Mouse (Mus musculus) monocyte, adult 5-6 weeks (primary cell): ENCODE data around the gene Sdf4. TPM values are rescaled to one million over a fixed set of nuclear protein-coding genes. Genes with fewer than 3 reads are reported as not detected.

Experiments
- ATAC-seq: fragments of 153-309, 156-312 bp; replicated peaks from 2 replicates; pipeline ENCODE4 v1.8.0; 2017; ENCODE audit warnings: mild to moderate bottlenecking; ENCODE audit not compliant: low TSS enrichment, insufficient number of reproducible peaks, severe bottlenecking, poor library complexity, low FRiP score
- total RNA-seq: library from RNA; stranded (forward); fragments of 200-1000, 200-491, 200-594 nt; gene quantifications from 3 replicates; pipeline ENCODE4 v1.2.3, GENCODE M21; 2017

The Sdf4 gene
- total RNA-seq, 1 experiment from 2014 or later: 344 TPM

- peak; percentile 84 for ATAC-seq
Observed at GRCm38 (mm10) chr4:155992906-155993547, 355 bp downstream of the Sdf4 start.

- no peak for ATAC-seq
Observed at GRCm38 (mm10) chr4:155993606-155994005, 934 bp downstream of the Sdf4 start.

DNA sequence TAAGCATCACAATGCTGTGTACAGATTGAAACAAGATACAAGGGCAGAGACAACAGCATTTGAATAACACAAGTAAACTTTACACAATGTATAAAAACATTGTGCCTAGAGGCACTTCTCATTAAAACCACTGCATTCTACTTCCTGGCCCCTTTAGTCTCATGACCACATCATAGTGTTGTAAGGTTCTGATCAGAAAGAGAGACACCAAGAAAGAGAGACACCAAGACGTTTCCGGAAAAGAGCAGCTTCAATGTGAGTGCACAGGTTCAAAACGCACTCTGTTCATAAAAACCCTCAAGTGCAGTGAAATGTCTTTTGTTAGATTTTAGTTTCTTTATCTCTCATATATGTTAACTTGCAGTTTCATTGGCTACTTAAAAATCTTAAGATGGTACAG, 11.4 kb downstream of the Sdf4 start:
- no peak for ATAC-seq

- ATAC-seq: no peak
Observed at GRCm38 (mm10) chr4:156008369-156008768, 15.7 kb downstream of the Sdf4 start.

- no peak for ATAC-seq
Observed at GRCm38 (mm10) chr4:156013637-156014036, 21.0 kb downstream of the Sdf4 start, which contains the start of gene Tnfrsf4. Gene Tnfrsf4 (plus strand): TSS chr4:156013843.

- ATAC-seq: no peak
Observed at GRCm38 (mm10) chr4:156014436-156014835, 21.8 kb downstream of the Sdf4 start.

GRCm38 (mm10) chr4:156019771-156020170, 27.1 kb downstream of the Sdf4 start:
- ATAC-seq: no peak

DNA sequence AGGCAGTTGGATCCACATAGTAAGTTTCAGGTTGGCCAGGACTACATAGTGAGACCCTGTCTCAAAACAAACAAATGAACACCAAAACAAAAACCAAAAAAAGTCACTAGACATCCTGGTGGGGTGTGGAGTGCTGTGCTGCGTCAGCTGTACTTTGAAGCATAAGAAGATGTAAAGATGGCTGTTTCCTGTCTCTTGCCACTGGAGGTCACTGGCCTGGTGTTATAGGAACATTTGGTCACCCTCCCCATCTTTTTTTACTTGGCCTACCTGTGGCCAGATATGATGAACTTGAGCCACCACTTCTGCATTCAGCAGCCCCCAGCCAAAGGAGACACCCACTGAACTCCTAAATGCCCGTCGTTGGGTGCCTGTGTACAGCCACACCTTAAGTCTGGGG, 28.7 kb downstream of the Sdf4 start:
- no peak for ATAC-seq

- 0 out of 2 replicates have a peak, but pooled peaks have one; percentile 15 for ATAC-seq
Observed at GRCm38 (mm10) chr4:156021942-156022419, 29.3 kb downstream of the Sdf4 start.

GRCm38 (mm10) chr4:156023520-156023919, 30.8 kb downstream of the Sdf4 start:
- ATAC-seq: no peak

GRCm38 (mm10) chr4:156024184-156024583, 31.5 kb downstream of the Sdf4 start:
- ATAC-seq: no peak

- peak; percentile 19; the same call in 1 of the 2 replicates for ATAC-seq
Observed at GRCm38 (mm10) chr4:156026013-156026412, 33.3 kb downstream of the Sdf4 start, which contains the start of gene Tnfrsf18. Gene Tnfrsf18 (plus strand): TSS chr4:156026164.

DNA sequence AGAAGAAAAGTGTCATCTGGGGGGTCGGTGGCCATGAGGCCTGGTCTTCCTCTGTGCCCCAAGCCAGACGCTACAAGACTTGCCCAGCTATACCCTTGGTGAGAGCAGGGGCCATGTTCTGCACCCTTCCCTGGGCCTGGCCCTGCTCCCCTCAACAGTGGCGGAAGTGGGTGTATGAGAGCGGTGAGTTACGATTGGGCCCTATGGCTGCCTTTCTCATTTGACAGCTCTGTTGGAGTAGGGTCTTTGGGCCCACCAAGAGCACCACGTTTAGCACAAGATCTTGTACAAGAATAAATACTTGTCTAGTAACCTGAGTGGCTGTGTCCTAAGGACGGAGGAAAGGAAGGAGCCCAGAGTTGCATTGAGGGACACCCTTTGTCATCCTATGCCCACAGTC, 35.9 kb downstream of the Sdf4 start:
- ATAC-seq: no peak

GRCm38 (mm10) chr4:156030651-156031118, 38.0 kb downstream of the Sdf4 start:
- ATAC-seq: no peak

DNA sequence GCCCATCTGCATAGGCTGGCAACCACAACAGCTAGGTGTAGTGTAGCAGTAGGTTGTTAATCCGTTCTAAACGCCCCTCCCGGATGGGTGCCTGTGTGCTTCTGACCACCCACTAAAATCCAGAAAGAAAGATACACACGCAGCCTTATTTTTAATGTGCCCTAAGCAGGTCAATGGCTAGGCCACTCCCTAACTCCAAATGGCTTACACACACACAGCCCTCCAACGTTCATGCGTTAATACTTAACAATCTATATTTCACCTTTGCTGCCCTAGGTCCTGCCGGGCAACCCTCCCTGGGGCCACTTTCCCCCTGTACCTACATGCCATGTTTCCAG, 38.6 kb downstream of the Sdf4 start:
- no peak for ATAC-seq

DNA sequence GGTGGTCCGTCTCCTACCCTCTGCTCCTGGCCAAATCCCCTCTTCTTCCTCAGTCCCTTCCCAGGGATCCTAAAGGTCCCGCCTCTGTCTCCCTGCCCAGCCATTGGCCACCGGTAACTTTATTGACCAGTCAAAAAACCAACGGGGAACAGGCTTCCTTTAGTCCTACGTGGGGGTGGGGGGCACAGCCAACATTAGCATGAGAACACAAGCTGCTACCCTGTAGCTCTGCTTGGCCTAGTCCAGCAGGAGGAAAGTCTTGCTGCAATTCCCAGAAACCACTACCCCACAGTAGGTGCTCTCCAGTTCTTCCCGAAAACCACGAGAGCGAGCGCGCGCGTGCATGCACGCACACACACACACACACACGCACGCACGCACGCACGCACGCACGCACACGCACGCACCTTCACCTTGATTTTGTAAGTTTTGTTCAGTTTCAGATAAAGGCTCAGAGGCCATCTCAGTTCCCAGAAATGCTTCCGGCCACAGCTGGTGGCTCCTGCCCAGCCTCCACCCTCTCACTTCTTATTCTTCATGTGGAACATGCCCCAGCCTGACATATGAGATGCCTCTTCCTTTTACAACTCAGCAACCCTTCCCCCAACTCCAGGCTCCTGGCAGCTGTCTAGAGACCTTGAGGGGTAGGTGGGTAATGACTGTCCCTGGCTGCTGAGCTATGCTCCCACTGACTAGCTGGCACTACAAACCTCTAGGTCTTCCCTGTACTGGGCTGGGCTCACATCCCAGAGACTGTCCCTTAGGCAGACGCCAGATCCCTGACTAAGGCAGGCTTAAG, 39.1 kb downstream of the Sdf4 start:
- peak; percentile 54; the same call in 1 of the 2 replicates for ATAC-seq

DNA sequence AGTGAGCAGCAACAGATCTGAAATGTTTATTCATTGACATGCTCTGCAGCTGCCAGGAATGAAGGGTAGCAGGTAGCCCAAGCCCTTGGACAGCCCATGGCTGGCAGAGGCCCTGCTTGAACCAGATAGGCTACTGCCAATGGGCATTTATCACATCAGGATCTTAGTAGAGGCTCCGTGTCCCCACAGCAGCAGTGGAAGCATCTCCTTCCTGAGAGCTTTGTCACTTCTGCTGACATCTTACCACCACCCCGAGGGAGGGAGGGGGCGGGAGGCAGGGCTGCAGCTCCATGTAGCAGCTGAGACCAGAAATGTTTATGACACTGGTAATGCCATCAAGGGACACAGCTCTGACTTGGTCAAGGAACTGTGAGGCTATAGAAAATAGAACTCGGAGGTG, 40.2 kb downstream of the Sdf4 start:
- ATAC-seq: no peak

- ATAC-seq: peak; percentile 45; the same call in 1 of the 2 replicates
Observed at GRCm38 (mm10) chr4:156033476-156034119, 40.9 kb downstream of the Sdf4 start.

DNA sequence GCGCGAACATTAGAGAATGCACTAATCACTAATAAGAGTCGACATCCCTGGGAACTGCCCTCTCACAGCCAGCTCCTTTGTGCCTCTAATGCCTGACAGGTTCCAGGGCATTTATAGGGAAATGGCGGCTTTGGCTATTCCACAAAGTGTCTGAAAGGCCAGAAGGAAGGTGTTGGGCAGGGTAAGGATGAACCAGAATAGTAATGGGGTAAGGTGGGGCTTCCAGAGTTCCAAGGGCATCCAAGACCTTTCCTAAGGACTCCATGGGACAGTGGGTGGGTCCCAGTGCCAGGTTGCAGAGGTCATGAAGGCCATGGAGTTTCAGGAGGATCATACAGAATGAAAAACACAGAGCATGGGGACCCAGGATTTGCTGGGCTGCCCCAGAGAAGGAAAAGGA, 41.6 kb downstream of the Sdf4 start:
- no peak for ATAC-seq
